Mouse (Mus musculus): Measurements from ENCODE around the gene Tmco3. TPM values are rescaled to one million over a fixed set of nuclear protein-coding genes. Genes with fewer than 3 reads are reported as not detected.

The Tmco3 gene
- total RNA-seq, 2 experiments from 2014 or later = 43.8 to 45.6 TPM

DNA sequence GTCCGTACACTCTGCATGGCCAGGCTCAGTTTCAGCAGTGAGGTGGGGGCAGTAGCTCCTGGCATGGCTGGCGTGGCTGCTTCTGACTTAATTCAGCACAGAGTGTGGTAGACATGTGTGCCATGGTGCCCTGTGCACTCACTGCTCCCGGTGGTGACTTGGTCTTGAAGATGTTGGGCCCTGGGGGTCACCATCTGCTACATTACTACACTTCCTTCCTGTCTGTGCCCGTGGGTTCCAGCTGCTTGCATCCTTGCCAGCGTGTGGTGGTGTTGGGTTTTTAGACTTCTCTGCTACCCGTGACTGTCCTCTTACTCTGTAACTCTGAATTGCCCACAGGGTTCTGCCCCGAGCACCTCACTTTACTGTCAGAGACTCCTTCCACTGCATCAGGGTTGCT lies 72.2 kb downstream of the Tmco3 start:
- no peak for DNase-seq (ENCODE audit: low spot score in 2 of 2)

DNA sequence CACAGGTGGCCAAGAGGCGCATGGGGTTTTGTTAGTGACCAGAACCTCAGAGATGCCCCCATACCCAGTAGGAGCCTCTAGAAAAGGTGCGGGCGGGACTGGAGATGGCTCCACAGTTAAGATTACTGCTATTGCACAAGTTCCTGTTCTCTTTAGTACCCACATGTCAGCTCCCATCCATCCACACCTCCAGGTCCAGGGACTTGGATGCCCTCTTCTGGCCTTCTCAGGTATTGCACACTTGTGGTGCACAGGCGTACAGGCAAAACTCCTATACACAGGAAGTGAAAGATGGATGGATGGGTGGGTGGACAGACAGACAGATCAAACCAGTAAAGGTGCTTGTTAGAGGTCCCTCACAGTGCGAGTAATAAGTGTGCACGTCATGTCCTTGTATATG lies 73.9 kb downstream of the Tmco3 start:
- no peak for DNase-seq (ENCODE audit: low spot score in 2 of 2)

Other genes starting within 250 kb of the Tmco3 start
- gene Proz, start 227.3 kb upstream of the Tmco3 start, total RNA-seq (2021) = not detected
- gene Pcid2, start 182.7 kb upstream of the Tmco3 start, total RNA-seq (2021) = 10 to 100 TPM; 25.0 to 27.0 TPM
- gene Cul4a, start 182.6 kb upstream of the Tmco3 start, total RNA-seq (2021) = 10 to 100 TPM; 65.5 to 69.5 TPM
- gene Lamp1, start 129.0 kb upstream of the Tmco3 start, total RNA-seq (2021) = 100 to 1,000 TPM; 283 to 309 TPM
- gene Grtp1, start 87.6 kb upstream of the Tmco3 start, total RNA-seq (2021) = 10 to 100 TPM; 10.3 to 10.8 TPM
- gene Adprhl1, start 34.0 kb upstream of the Tmco3 start, total RNA-seq (2021) = 1 to 10 TPM; 2.2 to 3.1 TPM
- 10 to 100 TPM; 27.6 to 29.7 TPM for gene Dcun1d2, start 59 bp upstream of the Tmco3 start, total RNA-seq (2021)
- gene Tfdp1, start 50.6 kb downstream of the Tmco3 start, total RNA-seq (2021) = 10 to 100 TPM; 70.9 to 75.2 TPM
- not detected for gene Atp4b, start 108.6 kb downstream of the Tmco3 start, total RNA-seq (2021)
- under 1 TPM in 1 of 2 experiments, not detected in 1; 0.07 TPM for gene Grk1, start 116.9 kb downstream of the Tmco3 start, total RNA-seq (2021)
- 10 to 100 TPM in 1 of 2 experiments, 1 to 10 TPM in 1; 9.3 to 11.1 TPM for gene Tmem255b, start 147.0 kb downstream of the Tmco3 start, total RNA-seq (2021)
- 100 to 1,000 TPM; 105 to 116 TPM for gene Gas6, start 206.3 kb downstream of the Tmco3 start, total RNA-seq (2021)

Data from layer of hippocampus, postnatal 10 days (tissue).